Mouse (Mus musculus) right cerebral cortex, adult 18-20 months (tissue): Measurements from ENCODE around the gene Prss29.
A peak's percentile ranks its signal among the peaks of the same experiment; 100 is the strongest.

Source experiments
- DNase-seq: peaks from one replicate; pipeline ENCODE4 v3.0.0; 2022; ENCODE audit warnings: mixed read lengths

The Prss29 gene

DNA sequence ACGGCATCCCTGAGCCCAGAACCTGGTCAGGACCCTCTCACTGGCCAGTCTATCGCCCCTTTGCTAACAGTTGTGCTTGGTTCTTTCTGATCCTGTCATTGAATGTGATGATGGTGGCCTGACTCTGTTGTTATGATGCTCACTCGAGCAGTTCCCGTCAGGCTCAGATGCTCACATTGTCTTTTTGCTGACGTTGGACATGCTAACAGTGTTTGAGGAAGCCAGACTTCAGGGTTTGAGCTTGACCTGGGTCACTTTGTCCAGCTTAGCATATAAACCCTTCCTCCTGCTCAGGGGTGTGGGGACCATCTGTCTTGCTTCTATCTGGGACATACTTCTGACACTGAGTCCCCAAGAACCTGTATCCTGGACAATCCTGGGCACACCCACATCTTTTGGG is at the start of gene Prss29:
TSS of gene Prss29 (plus strand) at position 301 of the 400 bp plus-strand sequence.
- no peak for DNase-seq

- no peak for DNase-seq
Observed at GRCm38 (mm10) chr17:25270795-25271335, 47.6 kb upstream of the Prss29 start.

DNA sequence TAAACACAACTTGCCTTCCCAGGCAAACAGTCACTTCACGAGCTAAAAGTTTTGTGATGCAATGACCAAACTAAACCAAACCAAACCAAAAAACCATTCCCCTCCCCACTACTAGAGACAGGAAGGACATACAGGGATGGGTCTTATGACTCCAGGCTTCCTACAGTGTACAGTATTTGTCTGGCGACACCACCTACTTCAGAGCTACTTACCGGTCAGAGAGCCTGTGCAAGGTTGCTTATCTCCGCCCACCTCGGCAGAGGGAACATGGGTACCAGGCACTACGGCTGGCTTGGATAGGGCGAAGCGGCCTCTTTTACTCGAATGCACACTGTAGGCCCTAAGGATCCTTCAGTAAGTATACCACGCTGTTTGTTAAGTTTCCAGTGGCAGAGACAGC is 46.1 kb upstream of the Prss29 start:
- no peak for DNase-seq

- DNase-seq = peak; percentile 89
Observed at GRCm38 (mm10) chr17:25272951-25273705, 45.3 kb upstream of the Prss29 start.

GRCm38 (mm10) chr17:25273706-25274501 is 44.5 kb upstream of the Prss29 start:
- peak; percentile 95 for DNase-seq

DNA sequence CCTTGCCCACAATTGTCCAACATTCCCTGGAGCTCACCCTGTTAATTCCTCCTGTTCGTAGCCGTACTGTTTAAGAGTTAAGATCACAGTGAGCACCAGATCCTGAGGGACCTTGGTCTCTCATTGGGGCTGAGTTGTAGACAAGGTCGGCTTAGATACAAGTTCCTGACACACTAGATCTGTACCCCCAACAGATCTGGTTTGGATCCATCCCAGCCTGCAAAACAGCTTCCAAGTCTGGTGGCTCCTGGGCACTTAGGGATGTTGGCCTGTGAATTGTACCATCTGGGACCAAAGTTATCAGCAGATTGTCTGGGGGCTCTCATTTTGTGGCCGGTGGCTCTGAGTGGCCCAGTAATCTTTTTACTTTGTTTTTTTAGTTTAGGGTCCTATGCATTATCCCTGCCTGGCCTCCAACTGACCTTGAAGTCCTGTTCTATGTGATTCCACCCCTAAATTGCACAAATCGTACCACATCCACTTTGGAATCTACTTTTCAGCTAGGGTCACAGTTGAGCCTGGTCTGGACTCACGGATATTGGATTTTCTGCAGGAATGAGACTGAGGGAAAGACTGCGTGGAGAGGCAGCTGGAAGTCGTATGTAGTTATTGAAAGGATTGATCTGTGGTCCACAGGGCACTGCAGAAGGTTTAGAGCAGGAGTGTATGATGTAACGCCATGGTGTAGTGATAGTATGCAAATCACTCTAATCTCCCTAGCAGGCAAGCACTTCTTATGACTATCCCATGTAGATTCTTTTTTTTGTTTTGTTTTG is 43.7 kb upstream of the Prss29 start, which contains the start of gene Ube2i:
TSS of gene Ube2i (minus strand) at position 52 of the 776 bp plus-strand sequence.
- DNase-seq = no peak

DNA sequence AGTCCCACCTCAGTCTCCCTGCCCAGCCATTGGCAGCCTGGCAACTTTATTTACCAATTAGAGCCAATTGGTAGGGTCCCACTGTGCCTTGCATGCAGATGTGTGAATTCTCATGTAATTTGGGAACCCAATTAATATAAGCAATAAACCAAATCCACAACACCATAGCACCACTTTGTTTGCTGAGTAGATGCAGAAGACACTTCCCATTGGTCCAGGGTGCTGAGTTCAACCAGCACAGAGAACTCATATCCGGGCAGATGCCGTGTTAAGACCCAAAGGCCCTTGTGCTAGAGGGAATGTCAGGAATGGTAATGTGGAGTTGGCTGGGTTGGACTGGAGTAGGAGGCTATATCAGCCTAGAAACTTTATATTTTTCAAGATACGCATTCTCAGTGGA is 42.6 kb upstream of the Prss29 start:
- no peak for DNase-seq

GRCm38 (mm10) chr17:25282133-25282532 is 36.3 kb upstream of the Prss29 start:
- DNase-seq = no peak

DNA sequence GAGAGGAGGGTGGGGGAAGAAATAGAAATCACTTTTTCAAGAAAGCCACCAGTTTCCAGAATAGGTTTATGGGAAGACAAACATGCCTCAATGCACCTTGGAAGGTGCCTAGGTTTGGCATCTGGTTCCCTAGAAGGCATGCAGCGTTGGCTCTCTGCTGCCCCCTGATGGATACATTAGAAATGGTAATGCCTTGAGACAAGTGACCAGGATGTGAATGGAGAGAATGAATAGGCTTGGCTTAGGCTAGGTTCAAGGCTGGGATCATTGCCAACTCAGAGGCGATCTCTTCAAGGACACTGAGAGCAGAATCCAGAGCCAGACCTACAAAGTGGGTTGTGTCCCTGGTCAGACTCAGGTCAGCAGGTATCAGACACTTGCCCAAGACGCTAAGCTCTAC is 33.4 kb upstream of the Prss29 start:
- peak; percentile 50 for DNase-seq

GRCm38 (mm10) chr17:25288842-25289241 is 29.6 kb upstream of the Prss29 start:
- DNase-seq = peak; percentile 29

DNA sequence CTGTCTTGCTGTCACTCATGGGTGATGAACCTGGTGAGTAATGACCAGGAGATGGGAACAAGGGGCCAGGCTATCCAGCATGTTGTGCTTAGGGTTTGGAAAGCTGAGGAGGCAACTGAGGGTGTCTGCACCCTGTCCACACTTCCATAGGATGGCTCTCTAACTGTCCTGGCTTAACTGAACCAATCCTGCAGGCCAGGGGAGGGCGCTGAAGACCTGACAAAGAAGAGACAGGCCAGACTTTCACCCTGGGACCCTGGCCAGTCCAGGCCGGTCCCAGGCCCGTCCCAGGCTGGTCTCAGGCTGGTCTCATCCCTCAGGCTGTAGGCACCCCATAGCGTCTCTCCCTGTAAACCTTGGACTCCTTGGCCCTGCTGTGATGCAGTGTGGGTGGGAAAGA is 28.0 kb upstream of the Prss29 start:
- no peak for DNase-seq

DNA sequence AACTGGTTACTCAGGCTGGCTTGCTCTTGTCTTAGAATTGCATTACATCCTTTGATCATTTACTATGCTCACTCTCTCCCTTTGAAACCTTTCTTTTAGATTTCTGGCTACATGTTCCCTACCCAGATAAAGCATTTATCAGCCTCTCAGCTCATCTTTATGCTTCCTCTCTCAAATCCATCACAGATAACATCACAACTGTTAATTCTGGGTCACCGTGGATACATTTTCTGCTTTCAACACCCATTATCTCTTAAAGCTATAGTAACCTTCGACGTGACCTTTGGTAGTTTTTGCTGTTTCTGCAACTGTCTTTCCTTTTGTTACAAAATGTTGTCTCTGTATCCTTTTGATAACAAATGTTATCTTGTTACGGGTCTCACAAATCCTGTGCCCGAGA is 25.0 kb upstream of the Prss29 start:
- DNase-seq = no peak

GRCm38 (mm10) chr17:25294111-25294510 is 24.3 kb upstream of the Prss29 start:
- no peak for DNase-seq

DNA sequence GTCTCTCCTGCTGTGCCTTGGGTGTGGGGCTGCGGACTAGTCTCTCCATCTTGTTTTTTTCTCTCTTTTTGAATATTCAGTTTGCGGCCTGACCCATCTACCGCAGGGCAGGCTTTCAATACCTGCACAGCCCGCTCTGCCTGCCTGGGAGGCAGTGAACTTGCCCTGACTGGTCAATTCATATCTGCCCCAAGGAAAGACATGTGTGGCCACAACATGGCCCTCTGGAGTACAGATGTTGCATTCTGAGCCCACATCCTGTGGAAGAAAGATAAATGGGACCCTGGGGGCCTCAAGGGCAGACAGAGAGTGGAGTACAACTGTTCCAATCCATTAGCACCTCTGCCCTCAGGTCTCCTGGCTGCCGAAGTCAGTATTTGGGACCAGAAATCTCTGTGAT is 20.4 kb upstream of the Prss29 start, which contains the start of gene Prss34:
TSS of gene Prss34 (plus strand) at position 301 of the 400 bp plus-strand sequence.
- no peak for DNase-seq

GRCm38 (mm10) chr17:25308346-25308745 is 10.1 kb upstream of the Prss29 start, which contains the start of gene Prss28:
TSS of gene Prss28 (plus strand) at chr17:25308646.
- DNase-seq = no peak

DNA sequence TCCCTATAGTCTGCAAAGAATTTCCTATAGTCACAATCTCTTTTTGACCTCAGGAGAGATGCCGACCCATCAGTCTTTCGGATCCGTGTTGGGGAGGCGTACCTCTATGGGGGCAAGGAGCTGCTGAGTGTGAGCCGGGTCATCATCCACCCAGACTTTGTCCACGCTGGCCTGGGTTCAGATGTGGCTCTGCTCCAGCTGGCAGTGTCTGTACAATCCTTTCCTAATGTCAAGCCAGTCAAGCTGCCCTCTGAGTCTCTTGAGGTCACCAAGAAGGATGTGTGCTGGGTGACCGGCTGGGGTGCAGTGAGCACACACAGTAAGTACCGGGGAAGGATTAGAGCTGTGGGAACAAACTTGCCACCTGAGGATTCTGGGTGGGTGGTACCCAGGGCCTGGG is 2.4 kb downstream of the Prss29 start:
- DNase-seq = no peak

DNA sequence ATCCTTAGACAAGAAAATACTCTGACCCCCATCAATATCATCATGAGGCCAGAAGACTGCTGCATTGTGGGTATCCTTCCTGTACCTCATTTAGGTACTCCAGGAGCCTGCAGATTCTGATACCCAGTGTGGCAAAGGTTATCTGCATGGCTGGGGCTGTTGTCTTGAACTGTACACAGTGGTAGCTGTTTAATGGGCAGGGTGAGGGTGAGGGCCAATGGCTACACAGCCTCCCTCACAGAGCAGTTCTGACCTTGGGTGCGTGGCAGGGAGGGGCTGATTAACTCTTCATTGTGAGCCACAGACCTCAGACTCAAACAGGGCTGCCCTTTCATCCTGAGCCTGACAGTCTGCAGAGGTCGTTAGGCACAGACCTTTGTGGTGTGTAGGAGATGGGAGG is 4.5 kb downstream of the Prss29 start:
- DNase-seq = no peak

GRCm38 (mm10) chr17:25332321-25332720 is 13.9 kb downstream of the Prss29 start:
- no peak for DNase-seq

GRCm38 (mm10) chr17:25333943-25334342 is 15.5 kb downstream of the Prss29 start:
- DNase-seq = peak; percentile 40

DNA sequence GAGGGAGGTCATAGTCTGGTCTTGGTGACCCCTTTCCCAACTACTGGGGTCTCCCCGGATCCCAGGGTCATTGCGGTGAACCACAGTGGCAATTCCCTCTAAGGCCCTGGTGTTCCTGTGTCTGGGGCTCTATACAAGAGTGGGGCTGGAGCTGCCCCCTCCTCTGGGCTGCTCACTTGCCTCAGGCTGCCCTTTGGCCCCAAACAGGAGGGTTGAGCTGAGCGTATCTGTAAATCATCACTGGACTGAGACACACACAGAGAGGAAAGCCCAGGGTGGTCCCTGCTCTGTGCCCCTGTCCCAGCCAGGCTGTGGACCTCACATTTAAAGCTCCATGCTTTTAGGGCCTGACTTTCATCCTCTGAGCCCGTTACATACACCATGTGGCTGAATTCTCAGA is 19.8 kb downstream of the Prss29 start:
- no peak for DNase-seq

DNA sequence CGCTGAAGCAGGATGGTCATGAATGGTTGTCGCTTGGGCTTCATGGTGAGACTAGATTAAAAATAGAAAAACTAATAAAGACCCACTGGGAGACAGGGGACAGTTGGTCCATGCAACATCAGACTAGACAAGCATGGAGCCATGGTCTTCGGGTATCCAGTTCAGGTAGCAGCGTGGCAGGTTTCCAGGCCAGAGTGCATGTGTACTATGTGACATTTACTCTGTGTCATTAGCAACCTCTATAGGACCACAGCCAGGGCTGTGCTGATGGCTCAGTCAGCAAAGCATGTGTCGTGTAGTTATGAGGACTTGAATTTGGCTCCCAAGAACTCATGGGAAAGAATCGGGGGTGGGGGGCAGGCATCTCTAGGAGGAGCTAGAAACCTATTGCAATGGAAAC is 21.5 kb downstream of the Prss29 start:
- no peak for DNase-seq

DNA sequence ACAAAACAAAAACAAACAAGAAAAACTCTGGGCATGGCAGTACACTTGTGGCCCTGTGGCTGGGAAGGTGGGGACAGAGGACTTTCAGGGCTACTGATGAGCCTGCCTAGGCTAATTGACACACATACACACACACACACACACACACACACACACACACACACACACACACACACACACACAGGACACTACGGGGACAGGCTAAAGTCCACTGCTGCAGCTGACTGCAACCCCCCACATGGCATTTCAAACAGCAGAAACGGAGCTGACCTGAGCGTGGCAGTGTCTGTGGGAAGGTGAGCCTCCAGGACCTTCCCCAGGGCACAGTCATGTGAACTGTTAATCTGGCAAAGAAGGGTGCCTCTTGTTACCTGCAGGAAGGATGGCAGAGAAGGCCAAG is 23.0 kb downstream of the Prss29 start:
- DNase-seq = no peak

DNA sequence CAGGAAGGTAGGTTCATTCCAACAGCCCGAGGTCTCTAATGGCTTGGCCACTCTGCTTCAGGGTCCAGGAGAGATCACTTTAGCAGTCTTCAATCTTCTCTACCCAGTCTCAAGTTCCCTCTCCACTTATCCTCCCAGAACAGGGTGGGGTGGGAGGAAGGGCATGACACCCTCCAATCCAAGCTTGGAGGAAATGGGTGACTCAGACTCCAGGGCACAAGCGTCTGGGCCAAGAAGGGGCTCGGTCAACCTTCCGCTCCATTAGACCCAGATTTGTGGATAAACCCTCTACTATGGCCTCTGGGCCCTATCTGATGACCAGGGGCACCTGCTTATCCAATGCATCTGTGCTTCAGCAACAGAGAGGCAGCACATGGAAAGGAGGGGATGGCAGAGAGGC is 27.0 kb downstream of the Prss29 start, which contains the start of gene Tpsab1:
TSS of gene Tpsab1 (minus strand) at position 101 of the 400 bp plus-strand sequence.
- no peak for DNase-seq
